Mouse (Mus musculus): ENCODE results near the gene Mcts1. TPM values are rescaled to one million over a fixed set of nuclear protein-coding genes. Genes with fewer than 3 reads are reported as not detected.

The Mcts1 gene
- polyA plus RNA-seq, 1 experiment from 2014 or later = 101 TPM

GRCm38 (mm10) chrX:38651167-38651566 lies 50.8 kb downstream of the Mcts1 start:
- WGBS = 44% methylated on average over 5 of the region's 7 CpGs
- Histone ChIP-seq H3K27ac (ENCODE audit: low read length) (no peak overlapping the region), H3K4me1 (ENCODE audit: control insufficient read depth, insufficient read depth, low read length) (no peaks in the 10 kb centered on the region), H3K27me3 (replicated peaks; ENCODE audit: control insufficient read depth, insufficient read depth, low read length) (no peaks in the 10 kb centered on the region), H3K9me3 (ENCODE audit: control insufficient read depth, low read length) (no peaks in the 10 kb centered on the region), H3K4me2 (ENCODE audit: low read depth, low read length) (no peak overlapping the region), H3K36me3 (ENCODE audit: control insufficient read depth, insufficient read depth, low read length) (no peaks in the 10 kb centered on the region), H3K4me3 (ENCODE audit: low read length) (no peak overlapping the region), H3K9ac (ENCODE audit: low read depth, low read length) (no peak overlapping the region)
- no peak for ATAC-seq

GRCm38 (mm10) chrX:38653181-38653580 lies 52.8 kb downstream of the Mcts1 start:
- no peak for ATAC-seq
- H3K27me3 ChIP-seq (replicated peaks; ENCODE audit: control insufficient read depth, insufficient read depth, low read length) = no peaks in the 10 kb centered on the region
- H3K36me3 ChIP-seq (ENCODE audit: control insufficient read depth, insufficient read depth, low read length) = no peaks in the 10 kb centered on the region
- H3K4me2 ChIP-seq (ENCODE audit: low read depth, low read length) = no peak overlapping the region
- H3K9me3 ChIP-seq (ENCODE audit: control insufficient read depth, low read length) = no peaks in the 10 kb centered on the region
- no peak overlapping the region for H3K4me3 ChIP-seq (ENCODE audit: low read length)
- H3K27ac ChIP-seq (ENCODE audit: low read length) = no peak overlapping the region
- no peaks in the 10 kb centered on the region for H3K4me1 ChIP-seq (ENCODE audit: control insufficient read depth, insufficient read depth, low read length)
- WGBS = 74% methylated on average over 1 of the region's 1 CpGs
- H3K9ac ChIP-seq (ENCODE audit: low read depth, low read length) = no peak overlapping the region

- no peak for ATAC-seq
- no peak overlapping the region for H3K4me3 ChIP-seq (ENCODE audit: low read length)
- H3K4me2 ChIP-seq (ENCODE audit: low read depth, low read length) = no peak overlapping the region
- H3K4me1 ChIP-seq (ENCODE audit: control insufficient read depth, insufficient read depth, low read length) = no peaks in the 10 kb centered on the region
- WGBS = 83% methylated on average over 5 of the region's 5 CpGs
- no peak overlapping the region for H3K9ac ChIP-seq (ENCODE audit: low read depth, low read length)
- H3K9me3 ChIP-seq (ENCODE audit: control insufficient read depth, low read length) = no peaks in the 10 kb centered on the region
- no peak overlapping the region for H3K27ac ChIP-seq (ENCODE audit: low read length)
- no peaks in the 10 kb centered on the region for H3K36me3 ChIP-seq (ENCODE audit: control insufficient read depth, insufficient read depth, low read length)
- H3K27me3 ChIP-seq (replicated peaks; ENCODE audit: control insufficient read depth, insufficient read depth, low read length) = no peaks in the 10 kb centered on the region
Observed at GRCm38 (mm10) chrX:38654681-38655080, 54.3 kb downstream of the Mcts1 start.

GRCm38 (mm10) chrX:38656206-38656883 lies 56.0 kb downstream of the Mcts1 start:
- Histone ChIP-seq H3K9ac (ENCODE audit: low read depth, low read length) (no peak overlapping the region), H3K4me2 (ENCODE audit: low read depth, low read length) (no peak overlapping the region), H3K9me3 (ENCODE audit: control insufficient read depth, low read length) (no peaks in the 10 kb centered on the region), H3K36me3 (ENCODE audit: control insufficient read depth, insufficient read depth, low read length) (no peaks in the 10 kb centered on the region), H3K4me1 (ENCODE audit: control insufficient read depth, insufficient read depth, low read length) (no peaks in the 10 kb centered on the region), H3K4me3 (ENCODE audit: low read length) (no peak overlapping the region), H3K27ac (ENCODE audit: low read length) (no peak overlapping the region), H3K27me3 (replicated peaks; ENCODE audit: control insufficient read depth, insufficient read depth, low read length) (no peaks in the 10 kb centered on the region)
- ATAC-seq = peak; percentile 83
- WGBS = 63% methylated on average over 4 of the region's 4 CpGs

Other genes with a start within 250 kb of the Mcts1 start
- 172 and 203 TPM in 2 replicates for gene Lamp2, start 144.1 kb upstream of the Mcts1 start, polyA plus RNA-seq (2015; fragmentation: Nextera tagmentation; extraction: Ambion mirVana)
- 21.6 and 21.8 TPM in 2 replicates for gene Cul4b, start 24.4 kb upstream of the Mcts1 start, polyA plus RNA-seq (2015; fragmentation: Nextera tagmentation; extraction: Ambion mirVana)
- gene C1galt1c1, start 34.5 kb downstream of the Mcts1 start, polyA plus RNA-seq (2015; fragmentation: Nextera tagmentation; extraction: Ambion mirVana) = 65.3 and 71.5 TPM in 2 replicates
- 0.10 and 0.34 TPM in 2 replicates for gene 6030498E09Rik, start 172.1 kb downstream of the Mcts1 start, polyA plus RNA-seq (2015; fragmentation: Nextera tagmentation; extraction: Ambion mirVana)